Mouse (Mus musculus) mammary gland, adult 2 months (tissue): ENCODE results near the gene Arhgap36. TPM values are rescaled to one million over a fixed set of nuclear protein-coding genes. Genes with fewer than 3 reads are reported as not detected.

ENCODE experiments used
- polyA plus RNA-seq: library from polyadenylated mRNA; depleted of rRNA; stranded (reverse); fragments of >200 nt; gene quantifications from 2 replicates; pipeline ENCODE4 v1.2.3, GENCODE M21; 2012; ENCODE audit warnings: low replicate concordance; rRNA removed

Gene Arhgap36
- 0.29 TPM in 1 of 2 replicates, not detected in the other for polyA plus RNA-seq

GRCm38 (mm10) chrX:49463442-49463970 is at the start of gene Arhgap36:
Arhgap36 (plus strand) TSS chrX:49463945.

Other genes starting within 250 kb of the Arhgap36 start
- gene Enox2, start 175.7 kb upstream of the Arhgap36 start, polyA plus RNA-seq = 2.2 and 7.3 TPM in 2 replicates
- gene Olfr1320, start 208.4 kb downstream of the Arhgap36 start, polyA plus RNA-seq = not detected in 2 replicates